Mouse (Mus musculus) lung, postnatal 25 days (tissue): ENCODE data around the gene Jdp2.

Source experiments
- DNase-seq: peaks from one replicate; pipeline ENCODE4 v3.0.0; 2022; ENCODE audit warnings: low spot score

The Jdp2 gene

DNA sequence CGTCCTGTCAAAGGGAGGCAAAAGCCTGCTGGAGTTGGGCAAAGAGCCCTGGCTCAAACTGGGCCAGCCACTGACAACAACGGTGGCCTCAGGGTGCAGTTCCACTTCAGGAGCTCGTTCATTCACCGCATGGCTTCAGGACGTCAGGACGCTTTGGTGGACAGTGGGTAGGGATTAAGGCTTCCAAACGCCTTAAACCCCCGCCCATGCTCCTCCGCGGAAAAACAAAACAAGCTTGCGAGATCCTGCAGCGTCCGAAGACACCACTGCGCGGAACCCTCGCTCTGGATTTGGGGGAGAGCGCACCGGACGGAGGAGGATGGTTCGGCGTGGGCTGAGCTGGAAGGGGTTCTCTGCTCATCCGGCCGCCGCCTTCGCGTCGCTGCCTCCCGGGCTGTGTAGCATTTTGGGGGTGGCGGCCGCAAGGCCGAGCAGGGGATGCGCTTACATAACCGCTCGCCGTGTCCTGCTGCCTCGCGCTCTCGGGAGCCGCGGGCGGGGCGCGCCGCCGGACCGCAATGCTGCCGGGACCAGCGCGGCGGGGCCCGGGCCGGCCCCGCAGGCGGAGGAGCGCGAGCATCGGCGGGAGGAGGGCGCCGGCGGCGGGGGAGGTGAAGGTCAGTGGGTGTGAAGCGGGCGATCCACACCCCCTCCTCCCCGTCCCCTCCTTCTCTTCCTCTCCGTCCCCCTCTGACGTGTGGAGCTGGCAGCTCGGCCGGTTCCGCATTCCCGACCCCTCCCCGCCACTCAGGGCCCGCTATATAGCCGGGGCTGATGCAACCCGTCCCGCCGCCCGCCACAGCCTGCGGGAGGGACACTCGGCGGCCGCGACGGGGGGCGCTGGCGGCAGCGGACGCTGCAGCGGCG lies at the start of gene Jdp2:
Gene Jdp2, plus strand, starts transcription at position 417 of the 867 bp plus-strand sequence.
- peak; percentile 96 for DNase-seq

DNA sequence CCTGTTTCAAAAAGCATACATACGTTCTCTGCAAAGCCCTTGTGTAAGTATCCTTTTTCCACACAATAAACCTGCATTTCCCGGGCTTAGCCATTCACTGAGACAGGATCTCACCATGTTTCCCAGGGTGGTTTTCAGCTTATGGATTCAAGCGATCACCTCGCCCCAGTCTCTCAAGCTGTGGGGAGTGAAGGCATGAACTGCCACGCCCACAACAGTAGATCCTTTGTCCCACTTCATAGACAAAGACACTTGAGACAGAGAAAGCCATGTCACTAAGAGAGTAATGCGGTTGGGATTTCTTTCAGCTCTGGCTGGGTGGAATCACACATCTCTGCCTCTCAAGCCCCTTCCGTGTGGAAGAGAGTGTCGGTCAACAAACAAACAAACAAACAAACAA lies 49.2 kb upstream of the Jdp2 start:
- DNase-seq: no peak

DNA sequence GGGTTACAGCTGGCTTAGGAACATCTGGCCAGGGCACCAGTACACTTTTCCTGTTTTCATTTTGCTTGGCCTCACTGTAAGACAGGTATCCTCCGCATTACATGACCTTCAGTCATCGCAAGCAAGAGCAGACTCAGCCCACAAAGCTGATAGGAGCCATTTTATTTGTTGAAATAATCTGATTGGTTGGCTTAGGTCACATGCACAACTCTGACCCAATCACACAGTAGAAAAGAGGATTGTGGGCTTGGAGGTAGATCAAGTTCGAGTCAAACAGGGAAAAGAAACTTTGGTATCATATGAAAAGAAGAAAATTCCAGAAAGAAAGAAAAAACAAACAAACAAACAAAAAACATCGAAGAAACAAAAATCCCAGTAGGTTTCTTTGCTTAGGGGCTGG lies 48.4 kb upstream of the Jdp2 start:
- no peak for DNase-seq

DNA sequence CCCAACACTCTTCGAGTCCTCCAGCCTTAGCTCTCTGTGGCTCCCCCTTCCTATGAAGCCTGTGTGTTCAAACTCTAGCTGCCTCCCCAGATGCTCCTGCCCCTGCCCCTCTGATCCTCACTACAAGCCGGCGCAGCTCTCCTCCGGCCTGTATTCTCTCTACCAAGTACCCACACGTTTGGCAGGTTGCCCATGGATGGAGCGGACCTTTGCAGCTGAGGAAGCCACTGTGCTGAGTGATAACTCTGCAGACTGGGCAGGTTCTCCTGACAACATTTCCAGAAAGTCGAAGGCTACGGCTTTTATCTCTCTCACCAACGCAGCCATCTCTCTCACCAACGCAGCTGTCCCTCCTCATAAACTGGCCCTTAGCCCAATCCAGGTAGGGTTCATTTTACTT lies 39.5 kb upstream of the Jdp2 start:
- DNase-seq: no peak

DNA sequence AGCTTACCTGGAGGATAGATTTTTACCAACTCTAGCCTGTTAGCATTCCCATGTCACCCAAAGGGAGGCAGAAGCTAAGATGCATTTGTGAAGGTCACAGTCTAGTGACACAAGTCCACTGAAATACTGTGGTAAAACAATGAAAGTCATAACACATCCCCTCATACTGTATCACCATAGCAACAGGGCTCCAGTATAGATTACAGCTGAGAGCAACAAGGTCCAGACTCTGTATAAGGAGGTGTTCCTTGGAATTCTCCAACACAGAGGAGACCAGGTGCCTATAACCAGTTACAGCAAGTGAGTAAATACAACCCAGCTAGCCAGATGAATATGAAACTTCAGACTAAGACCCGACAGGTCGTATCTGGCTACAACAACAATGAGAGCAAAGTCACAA lies 33.4 kb upstream of the Jdp2 start:
- DNase-seq: no peak

DNA sequence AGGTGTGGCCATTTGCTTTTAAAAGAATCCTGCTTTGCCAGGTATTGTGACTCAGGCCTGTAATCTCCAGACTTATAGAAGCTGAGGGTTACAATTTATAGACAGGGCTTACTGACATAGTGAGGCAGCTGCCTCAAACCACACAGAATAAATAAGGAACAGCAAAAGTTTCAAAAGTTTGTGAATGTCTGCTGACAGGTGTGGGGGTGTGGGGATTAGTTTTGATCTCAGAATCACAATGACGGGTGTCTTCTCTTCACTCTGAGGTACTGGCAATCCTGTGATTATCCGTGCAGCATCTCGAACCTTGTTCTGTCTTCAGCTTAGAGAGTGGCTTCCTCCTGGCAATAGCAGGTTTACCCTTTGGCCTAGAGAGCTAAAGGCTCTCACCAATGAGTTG lies 30.5 kb upstream of the Jdp2 start:
- DNase-seq: no peak

DNA sequence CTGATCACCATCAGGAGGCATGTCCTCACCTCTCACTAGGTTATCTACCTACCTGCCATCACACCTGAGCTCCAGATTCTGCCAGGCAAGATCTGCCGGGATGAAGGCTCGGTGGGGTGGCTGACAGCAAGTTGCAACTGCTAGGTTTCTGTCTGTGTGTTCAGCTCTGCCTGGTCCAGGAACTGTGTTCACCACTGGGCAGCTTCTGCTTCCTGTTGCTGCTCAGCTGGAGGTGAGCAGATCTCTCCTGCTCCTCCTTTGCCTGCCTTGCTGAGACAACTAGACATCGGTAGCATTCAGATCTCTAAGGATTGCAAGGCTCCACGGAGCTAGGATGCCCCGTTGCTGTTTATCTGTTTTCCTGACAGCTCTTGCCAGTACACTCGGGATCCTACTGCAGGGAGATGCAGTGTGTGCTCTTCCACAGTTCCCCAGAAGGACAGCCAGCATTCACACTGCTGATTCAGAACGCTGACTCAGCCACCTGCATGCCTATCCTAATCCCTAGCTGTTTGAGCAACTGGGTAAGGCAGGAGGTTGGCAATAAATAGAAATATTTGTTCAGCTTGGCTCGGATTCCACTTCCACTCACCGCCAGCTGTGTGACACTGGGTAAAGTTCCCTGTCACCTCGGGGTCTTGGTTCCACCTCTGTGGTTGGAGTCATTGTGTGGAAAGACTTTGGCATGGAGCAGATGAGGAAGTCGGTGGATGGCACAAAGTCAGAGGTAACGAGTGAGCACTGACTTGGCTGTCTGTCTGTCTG lies 29.3 kb upstream of the Jdp2 start:
- peak; percentile 57 for DNase-seq

DNA sequence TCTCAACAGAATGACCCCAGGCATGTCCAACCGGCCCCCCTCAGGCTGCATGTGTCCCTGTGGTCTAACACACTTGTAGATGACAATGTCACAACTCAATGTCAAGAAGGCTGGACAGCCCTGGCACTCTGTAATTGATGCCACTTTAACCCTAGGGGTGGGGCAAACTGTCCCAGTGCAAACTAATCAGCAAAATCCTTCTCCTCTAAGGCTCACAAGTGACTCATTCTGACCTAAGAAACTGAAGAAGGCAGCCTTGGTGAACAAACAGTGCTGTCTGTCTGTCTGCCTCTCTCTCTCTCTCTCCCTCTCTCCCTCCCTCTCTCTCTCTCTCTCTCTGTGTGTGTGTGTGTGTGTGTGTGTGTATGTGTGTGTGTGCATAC lies 28.7 kb upstream of the Jdp2 start:
- no peak for DNase-seq

DNA sequence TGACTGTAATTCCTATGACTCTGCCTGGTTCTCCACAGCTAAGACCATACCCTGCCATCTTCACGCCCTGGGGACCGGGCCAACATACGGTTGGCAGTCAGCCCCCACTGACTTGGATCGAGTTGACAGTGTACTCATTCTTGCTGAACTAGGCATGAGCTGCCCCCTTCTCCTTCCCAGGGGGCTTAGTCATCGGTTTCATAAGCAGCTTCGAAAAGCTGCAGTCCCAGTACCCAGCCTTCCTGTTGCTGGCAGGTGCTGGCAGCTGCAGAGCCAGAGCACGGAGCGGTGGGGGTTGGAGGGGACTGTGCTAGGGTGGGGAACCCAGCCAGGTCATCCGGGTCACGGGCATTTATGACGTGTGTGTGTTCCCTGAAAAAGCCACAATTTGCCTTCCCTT lies 27.5 kb upstream of the Jdp2 start:
- DNase-seq: peak; percentile 22

DNA sequence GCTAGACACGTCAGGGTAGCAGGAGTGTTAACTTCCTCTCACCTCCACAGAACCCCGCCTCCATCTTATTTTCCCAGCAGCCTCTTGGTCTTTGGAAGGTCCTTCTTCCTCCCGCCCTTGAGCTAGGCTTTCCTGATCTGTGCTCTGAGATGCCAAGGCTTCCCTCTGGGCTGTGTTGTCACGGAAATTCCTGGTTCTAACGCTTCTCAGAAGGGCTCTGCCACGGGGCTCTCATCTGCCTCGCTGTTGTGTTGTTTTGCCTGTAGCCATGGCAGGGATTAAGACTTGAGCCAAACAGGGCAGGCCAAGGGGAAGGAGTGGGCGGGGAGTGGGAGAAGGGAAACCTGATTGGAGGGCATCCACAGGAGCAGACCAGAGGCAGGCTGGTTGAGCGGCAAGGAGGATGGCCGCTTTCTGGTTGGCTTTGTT lies 26.8 kb upstream of the Jdp2 start:
- peak; percentile 93 for DNase-seq

DNA sequence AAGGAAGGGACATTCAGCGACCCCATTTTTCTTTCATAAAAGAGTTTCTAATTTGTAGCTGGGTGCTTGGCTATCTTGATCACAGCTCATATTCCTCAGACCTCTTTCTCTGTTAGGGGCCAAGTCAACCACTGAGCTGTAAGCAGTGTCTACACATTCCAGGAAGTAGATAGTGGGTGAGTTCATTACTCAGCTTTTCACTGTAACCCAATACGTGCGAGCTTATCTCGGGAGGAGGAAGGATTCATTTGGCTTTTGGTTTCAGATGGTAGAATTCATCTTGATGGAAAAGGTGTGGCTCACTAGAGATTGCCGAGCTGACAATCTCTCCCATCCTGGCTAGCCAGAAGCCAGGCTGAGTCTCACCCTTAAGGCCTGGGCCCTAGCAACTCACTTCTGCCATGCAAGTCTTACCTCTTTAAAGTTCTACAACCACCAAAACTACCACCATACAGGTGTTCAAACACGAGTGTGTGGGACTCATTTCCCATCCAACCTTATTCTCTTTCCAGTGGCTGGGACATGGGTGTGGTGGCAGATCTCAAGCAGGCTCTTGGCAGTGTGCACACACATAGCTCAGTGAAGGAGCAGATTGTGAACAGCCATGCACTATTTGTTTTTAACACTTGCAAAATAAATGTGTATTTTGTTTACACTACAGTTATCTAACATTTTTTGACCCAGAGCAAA lies 23.9 kb upstream of the Jdp2 start:
- peak; percentile 49 for DNase-seq

DNA sequence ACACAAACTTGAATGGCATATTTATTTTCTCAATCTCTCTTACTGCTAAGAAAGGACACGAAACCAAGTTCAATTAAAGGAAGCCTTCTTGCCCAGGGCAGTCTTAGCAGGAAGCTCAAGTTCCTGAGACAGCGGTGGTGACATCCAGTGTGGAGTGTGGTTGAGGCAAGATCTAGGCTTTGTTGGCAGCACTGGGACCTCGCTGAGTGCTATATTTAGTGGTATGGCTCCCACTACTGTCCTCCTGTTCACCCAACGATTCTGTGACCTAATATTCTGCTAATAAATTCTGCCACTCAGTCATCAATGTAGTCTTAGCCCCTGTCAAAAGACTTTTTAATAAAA lies 23.4 kb upstream of the Jdp2 start:
- no peak for DNase-seq

DNA sequence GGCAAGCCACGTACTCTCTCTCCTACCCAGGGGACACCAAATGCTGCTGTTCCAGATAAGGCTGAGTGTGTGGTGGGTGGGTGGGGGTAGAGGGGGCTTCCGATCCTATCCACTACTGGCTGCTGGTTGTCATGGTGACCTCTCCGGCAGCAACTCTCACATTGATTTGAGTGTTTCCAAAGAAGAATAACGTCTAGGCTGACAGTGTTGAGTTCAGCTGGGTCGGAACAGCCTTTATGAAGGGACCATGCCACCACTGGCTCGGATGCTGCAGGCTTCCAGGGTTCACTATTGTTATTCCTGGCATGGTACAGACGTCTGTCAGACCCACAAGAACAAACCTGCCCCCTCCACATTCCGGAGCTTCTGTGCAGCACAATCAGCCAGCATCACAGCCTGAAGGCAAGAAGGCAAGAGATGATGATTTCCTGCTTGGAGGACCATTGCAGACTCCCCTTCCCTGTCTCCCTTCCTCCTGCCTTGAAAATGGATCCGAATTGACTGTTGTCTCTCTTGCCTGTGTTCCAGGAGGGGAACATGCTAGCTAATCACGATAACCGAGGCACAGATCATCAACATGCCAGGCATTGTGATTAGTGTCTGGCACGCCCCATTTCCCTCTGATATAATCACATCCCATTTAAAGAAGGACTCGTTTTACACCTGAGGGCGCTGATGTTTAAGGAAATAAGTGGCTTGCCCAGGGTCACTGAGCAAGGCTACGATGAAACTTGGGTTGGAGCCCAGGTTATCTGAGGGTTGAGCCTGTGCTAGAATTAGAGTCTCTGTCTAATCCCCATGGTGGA lies 17.4 kb upstream of the Jdp2 start:
- DNase-seq: no peak

DNA sequence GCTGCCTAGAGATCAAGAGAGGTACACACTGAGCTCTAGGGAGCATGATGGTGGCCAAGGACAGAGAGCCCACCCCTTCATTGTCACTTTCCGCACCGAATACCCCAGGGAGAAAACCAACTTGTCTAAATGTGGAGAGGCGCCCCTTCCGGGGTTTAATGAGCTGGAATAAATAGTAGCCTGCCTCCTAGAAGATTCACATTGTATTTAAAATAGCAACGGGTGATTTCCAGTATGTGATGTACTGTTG lies 16.8 kb upstream of the Jdp2 start:
- no peak for DNase-seq

DNA sequence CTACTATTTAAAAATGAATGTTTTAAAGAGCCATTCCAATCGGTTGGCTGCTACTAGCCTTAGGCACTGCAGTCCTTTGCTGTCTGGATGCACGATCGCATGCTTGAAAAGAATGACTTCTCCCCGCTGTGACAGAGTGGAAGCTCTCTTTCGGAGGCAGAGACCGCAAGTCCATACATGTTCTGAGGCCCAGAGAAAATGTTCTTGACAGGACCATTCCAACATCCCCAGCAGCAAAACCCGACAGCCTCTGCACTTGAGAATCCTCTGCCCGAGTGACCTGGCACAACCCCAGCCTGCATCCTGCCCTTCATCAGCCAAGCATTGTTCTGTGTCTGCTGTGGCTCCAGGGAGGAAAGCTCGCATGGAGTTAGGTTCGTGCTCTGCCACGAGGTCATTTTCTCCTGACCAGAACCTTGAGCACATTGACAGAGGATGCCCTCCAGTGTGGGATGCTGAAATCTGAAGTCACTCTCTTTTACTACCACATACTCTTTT lies 13.0 kb upstream of the Jdp2 start:
- peak; percentile 51 for DNase-seq

DNA sequence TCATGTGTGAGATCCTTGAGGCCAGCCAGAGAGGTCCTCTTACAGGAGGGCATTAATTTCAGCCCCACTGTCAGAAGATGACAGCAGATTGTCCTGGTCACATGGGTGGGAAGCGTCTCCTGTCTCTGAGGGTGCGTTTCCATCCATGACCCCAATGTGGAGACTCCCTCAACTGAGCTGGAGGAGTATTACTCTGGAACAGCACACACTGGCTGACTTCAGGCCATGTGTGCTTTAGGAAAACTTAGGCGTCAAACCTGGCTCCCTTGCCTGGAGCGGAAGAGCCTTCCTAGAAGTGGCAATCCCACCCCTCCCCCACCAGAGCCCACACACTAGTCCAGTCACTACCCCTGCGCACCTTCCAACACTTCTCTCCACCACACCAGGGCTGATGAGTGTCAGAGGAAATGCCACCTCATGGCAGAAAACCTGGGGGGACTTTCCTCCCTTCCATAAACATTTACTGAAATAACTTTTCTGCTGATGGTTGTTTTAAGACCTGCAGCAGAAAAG lies 8.9 kb upstream of the Jdp2 start:
- DNase-seq: no peak

DNA sequence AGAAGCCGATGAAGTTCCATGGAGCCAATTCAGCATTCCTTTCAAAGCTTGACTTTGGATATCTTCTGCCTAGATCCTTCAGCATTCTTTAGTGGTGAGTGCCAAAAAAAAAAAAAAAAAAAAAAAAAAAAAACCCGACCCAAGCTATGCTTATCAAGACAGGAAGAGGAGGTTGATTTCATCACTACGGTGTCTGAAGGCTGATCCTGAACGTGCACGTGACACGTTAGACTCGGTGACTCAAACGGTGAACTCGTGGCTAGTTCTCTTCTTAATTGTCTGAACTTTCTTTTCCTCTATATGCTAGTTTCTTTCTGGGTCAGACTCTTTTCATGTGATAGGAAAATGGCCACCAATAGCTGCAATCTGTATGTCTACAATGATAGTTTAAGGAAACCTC lies 5.9 kb upstream of the Jdp2 start:
- no peak for DNase-seq

DNA sequence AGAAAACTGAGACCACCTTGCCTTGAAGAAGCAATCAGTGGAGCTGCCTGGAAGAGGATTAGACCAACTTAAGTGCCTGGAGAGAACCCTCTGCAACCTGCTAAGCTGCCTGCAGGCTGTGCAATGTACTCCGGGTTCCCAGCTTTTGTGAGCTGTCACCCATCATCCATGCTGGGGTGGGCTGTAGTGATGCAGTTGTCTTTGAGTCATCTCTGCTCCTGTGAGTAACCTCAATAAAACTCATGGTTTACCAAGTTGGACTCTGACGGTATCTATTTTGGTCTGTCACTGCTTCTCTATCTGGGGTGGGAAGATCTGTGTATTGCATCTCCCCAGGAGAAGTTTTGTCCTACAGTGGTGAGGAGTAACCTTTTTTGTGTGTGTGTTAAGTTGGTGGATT lies 4.4 kb upstream of the Jdp2 start:
- DNase-seq: no peak

DNA sequence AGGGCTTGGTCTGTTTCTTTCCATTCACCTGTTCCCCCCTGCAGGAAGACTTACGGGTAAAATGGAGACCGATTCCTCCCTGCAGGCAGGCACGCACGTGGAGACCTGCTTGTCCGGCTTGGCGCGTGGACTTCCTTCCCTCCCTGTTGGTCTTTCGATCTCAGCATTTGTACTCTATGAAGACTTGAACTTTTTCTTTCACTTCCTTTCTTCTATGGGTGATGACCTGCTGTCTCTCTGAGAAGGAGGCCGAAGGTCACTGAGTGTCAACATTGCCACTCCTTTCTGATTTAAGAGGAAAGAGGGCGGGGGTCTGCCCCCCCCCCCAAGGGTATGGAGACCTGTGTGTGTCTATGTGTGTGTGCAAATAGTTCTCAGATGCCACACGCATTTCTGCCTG lies 774 bp upstream of the Jdp2 start:
- DNase-seq: no peak

DNA sequence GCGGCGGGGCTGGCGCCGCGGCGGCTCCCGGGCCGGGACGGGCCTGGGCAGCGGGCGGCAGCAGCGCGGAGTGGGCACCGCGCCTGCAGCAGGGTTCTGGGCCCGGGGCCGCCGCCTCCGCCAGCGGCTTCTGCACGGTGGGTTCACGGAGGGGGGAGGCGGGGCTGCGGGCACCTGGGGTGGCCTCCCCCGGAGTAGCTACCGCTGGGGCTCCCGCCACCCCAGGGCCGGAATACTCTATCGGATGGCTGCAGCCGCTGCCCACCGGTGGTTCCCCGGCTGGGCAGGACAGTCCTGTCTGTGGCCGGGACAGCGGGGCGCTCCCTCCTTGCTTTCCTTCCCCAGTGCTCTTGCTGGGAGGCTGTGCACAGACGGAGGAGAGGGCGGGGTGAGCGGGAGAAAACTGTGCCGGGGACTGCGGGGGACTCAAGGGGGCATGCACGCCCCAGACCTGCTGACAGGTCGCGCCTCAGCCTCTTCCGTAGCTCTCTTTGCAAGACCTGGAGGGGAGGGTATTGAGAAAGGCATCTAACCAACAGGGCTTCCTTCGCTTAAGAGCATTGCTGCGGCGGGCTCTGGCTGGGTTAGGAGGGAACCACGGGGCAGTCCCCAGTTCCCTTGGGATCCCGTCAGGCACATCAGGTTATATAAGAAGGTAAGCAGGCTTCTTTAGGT lies 788 bp downstream of the Jdp2 start:
- DNase-seq: no peak

DNA sequence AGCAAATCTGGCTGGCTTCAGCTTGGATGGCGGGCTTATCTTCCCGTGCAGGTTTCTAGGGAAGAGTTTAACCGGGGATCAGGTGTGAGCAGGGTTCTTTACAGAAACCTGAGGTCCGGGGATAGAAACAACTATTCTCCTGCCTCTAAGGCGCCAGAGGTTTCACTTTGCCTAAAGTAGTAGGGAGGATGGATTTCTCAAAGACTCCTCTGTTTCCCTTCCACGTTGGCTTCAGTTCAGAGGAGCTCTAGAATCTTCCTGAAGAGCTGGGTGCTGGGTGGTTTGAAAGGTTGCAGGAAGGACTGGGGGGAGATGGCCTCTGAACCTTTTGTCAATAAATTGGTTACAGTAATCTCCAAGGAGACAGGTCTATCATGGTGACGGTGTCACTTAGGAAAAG lies 1.8 kb downstream of the Jdp2 start:
- DNase-seq: no peak

DNA sequence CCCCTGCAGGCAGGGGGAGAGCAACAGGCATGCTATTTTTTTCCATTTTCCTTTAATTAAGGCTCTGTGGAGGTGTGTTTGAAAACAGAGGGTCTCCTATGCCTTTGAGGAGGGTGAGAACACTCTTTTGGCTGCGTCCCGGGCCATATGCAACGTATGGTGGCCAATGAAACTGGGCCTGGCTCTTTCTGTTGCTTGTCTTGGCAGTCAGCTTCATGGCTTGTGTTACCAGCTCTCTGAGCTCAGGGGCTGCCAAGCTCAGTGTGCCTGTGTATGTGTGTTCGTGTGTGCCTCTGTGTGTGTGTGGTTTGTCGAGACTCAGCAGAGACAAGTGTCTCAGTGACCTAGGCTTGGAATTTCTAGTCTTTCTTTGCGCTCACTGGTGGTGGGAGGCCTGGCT lies 2.7 kb downstream of the Jdp2 start:
- DNase-seq: no peak
